Mouse (Mus musculus) forebrain, embryonic 11.5 days (tissue): ENCODE results near the gene H2-T3. TPM values are rescaled to one million over a fixed set of nuclear protein-coding genes. Genes with fewer than 3 reads are reported as not detected.
"Not testable (repeated sequence)": the region's sequence is repeated elsewhere in the genome, so short reads cannot be mapped to it uniquely, and the experiment has no call there.

Experiments used
- ATAC-seq: fragments of 200-750 bp; cut with Nextera tagmentation; replicated peaks from 2 replicates; pipeline ENCODE4 v1.8.0; 2017; ENCODE audit warnings: moderate TSS enrichment; ENCODE audit not compliant: low FRiP score
- DNase-seq: peaks from one replicate; pipeline ENCODE4 v3.0.0-alpha.2; 2017; ENCODE audit warnings: low spot score
- H3K27ac ChIP-seq: fragments of 300-500 bp; sonication (generic); 2 replicates; pipeline ENCODE4 v1.5.1; 2014; ENCODE audit warnings: low read depth, low read length
- H3K27me3 ChIP-seq: fragments of 300-500 bp; sonication (generic); 2 replicates; pipeline ENCODE4 v1.6.1; 2014; ENCODE audit warnings: mild to moderate bottlenecking, low read length, mixed read lengths; ENCODE audit not compliant: control insufficient read depth, insufficient read depth
- H3K36me3 ChIP-seq: fragments of 300-500 bp; sonication (generic); 2 replicates; pipeline ENCODE4 v1.6.1; 2014; ENCODE audit warnings: mild to moderate bottlenecking, low read length, moderate library complexity, mixed read lengths; ENCODE audit not compliant: control insufficient read depth, insufficient read depth
- H3K4me1 ChIP-seq: fragments of 300-500 bp; sonication (generic); replicated peaks from 2 replicates; pipeline ENCODE4 v1.6.1; 2014; ENCODE audit warnings: low read length, mixed read lengths; ENCODE audit not compliant: control insufficient read depth, insufficient read depth
- H3K4me2 ChIP-seq: fragments of 300-500 bp; sonication (generic); 2 replicates; pipeline ENCODE4 v1.6.1; 2014; ENCODE audit warnings: low read depth, mild to moderate bottlenecking, low read length, moderate library complexity, mixed read lengths; ENCODE audit not compliant: severe bottlenecking
- H3K4me3 ChIP-seq: fragments of 300-500 bp; sonication (generic); 2 replicates; pipeline ENCODE4 v1.5.1; 2014; ENCODE audit warnings: low read depth, low read length
- H3K9ac ChIP-seq: fragments of 300-500 bp; sonication (generic); 2 replicates; pipeline ENCODE4 v1.6.1; 2014; ENCODE audit warnings: low read length
- H3K9me3 ChIP-seq: fragments of 300-500 bp; sonication (generic); 2 replicates; pipeline ENCODE4 v1.6.1; 2016; ENCODE audit warnings: low read length, mixed read lengths; ENCODE audit not compliant: control insufficient read depth
- WGBS: fragments of 180-500 bp; shearing (Covaris S2); extraction: QIAGEN DNeasy Blood & Tissue Kit; methylation state at CpG from one replicate; pipeline ENCODE4 v1.1.7; 2014; 5-methylcytosine and 5-hydroxymethylcytosine counted together
- polyA plus RNA-seq: library from polyadenylated mRNA; unstranded; fragments of >200 nt; fragmentation: Nextera tagmentation; extraction: Ambion mirVana; gene quantifications from 2 replicates; pipeline ENCODE4 v1.2.1, GENCODE M21; 2014

H2-T3 gene
- polyA plus RNA-seq, 1 experiment from 2014 or later, result not detected

DNA sequence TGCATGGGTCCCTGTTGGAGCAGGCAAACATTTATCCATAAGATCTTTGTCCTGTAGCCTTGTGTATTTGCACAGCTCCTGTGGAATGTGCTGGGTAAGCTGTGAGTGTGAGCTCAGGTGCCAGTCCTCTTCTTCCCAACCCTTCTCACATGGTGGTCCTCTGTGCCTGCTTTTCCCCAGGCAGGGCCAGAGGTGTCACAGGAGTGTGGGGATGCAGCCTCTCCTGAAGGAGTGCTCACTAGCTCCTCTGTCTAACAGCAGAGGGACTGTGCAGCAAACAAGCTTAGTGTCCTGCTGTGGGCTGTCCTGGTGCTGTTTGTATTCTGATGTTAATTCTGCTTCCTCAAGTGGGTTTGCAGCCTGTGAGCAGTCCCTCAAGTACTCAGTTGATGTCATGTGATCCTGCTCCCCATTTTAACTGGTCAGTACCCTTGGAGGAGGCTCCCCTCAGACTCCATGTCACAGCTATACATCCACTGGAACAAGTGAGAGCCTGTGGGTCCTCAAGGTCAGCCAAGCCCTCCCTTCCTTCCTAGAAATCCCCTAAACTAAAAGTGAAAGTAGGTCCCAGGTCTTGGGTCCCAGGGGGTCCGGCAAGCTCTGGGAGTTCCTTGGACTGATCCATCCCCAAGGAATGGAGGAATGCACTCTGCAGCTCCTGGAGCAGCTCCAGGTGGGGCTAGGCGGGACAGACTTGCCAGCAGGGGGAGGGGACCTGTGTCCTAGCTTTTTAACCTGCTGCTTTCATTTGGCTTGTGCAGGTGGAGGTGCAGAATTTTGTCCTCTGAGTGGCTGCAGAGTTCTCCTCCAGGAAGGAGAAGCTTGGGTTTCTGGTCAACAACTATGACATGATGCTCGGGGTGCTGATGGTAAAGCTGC, 35.6 kb downstream of the H2-T3 start:
- no peak overlapping the region for H3K27ac ChIP-seq
- DNase-seq (no peak), ATAC-seq (no peak)
- no peaks in the 10 kb centered on the region for H3K4me1 ChIP-seq
- H3K9me3 ChIP-seq, result no peaks in the 10 kb centered on the region
- no peak overlapping the region for H3K9ac ChIP-seq
- no peak overlapping the region for H3K4me2 ChIP-seq
- H3K27me3 ChIP-seq, result peaks cover 10% of the 10 kb centered on the region; the same call in 1 of the 2 replicates
- no peak overlapping the region for H3K4me3 ChIP-seq
- no peaks in the 10 kb centered on the region for H3K36me3 ChIP-seq
- 19% methylated on average over 3 of the region's 3 CpGs for WGBS

DNA sequence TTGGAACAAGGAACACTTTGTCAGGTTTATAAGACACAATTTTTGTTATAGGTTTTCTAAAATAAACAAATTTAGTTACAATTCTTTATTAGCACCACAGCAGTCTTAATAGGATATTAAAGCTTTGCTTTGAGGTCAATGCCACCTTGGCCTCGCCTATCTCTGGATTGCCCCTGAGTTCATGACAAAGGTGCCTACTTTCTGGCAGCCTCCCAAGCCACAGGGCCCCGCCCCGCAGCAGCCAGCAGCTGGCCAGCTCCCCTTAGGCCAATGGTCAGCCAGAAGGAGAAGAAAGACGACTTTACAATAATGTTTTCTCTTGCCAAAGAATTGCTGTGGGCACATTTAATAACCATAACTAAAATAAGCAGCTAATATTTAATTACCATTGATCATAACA, 38.9 kb downstream of the H2-T3 start:
- not testable (repeated sequence) for H3K27me3 ChIP-seq, H3K4me2 ChIP-seq, H3K9me3 ChIP-seq, H3K36me3 ChIP-seq, H3K9ac ChIP-seq, H3K27ac ChIP-seq, DNase-seq, H3K4me1 ChIP-seq, ATAC-seq, H3K4me3 ChIP-seq
- WGBS, result 47% methylated on average over 4 of the region's 4 CpGs

DNA sequence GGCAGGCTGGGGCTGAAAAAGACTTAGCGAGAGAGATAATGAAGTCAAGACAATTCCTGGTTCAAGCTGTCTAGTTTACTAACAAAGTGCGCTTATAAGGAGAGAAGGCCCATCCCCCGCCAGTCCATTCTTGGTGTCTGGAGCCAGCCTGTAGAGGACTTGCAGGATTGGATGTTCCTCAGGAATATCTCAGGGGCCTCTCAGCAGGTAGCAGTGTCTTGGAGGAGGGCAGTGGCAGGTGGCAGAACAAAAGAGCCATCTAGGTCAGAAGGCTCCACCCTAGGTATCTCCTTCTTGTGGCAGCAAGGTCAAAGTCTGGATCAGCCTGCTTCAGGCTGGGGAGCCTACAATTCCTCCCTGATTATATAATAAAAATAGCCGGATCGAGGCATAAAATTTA, 41.6 kb downstream of the H2-T3 start:
- not testable (repeated sequence) for H3K4me1 ChIP-seq, H3K9ac ChIP-seq, ATAC-seq, H3K27ac ChIP-seq, H3K36me3 ChIP-seq, H3K4me3 ChIP-seq, H3K4me2 ChIP-seq, DNase-seq, H3K9me3 ChIP-seq
- WGBS, result 68% methylated on average over 5 of the region's 5 CpGs
- H3K27me3 ChIP-seq, result peaks cover 24% of the 10 kb centered on the region

DNA sequence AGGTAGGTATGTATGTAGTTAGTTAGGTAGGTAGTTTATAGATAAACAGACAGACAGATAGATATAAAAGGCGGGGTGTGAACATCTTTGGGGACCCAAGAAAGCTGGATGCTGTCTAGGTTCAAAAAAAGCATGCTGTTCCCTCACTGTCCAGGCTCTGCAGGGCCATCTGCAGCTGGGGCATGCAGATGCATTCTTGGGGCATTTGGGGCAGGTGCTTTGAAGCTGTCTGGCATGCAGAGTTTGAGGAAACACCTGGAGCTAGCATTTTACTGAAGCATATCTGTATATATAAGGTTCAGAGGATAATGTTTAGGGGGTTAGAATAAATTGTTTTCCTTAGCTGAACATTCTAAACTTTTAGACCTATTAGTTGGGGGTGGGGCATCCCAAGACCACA, 43.1 kb downstream of the H2-T3 start:
- peaks cover 24% of the 10 kb centered on the region for H3K27me3 ChIP-seq
- H3K27ac ChIP-seq, H3K4me3 ChIP-seq, H3K4me1 ChIP-seq, ATAC-seq, H3K9ac ChIP-seq, H3K4me2 ChIP-seq, H3K36me3 ChIP-seq, H3K9me3 ChIP-seq, DNase-seq: not testable (repeated sequence)
- 80% methylated on average over 1 of the region's 1 CpGs for WGBS

DNA sequence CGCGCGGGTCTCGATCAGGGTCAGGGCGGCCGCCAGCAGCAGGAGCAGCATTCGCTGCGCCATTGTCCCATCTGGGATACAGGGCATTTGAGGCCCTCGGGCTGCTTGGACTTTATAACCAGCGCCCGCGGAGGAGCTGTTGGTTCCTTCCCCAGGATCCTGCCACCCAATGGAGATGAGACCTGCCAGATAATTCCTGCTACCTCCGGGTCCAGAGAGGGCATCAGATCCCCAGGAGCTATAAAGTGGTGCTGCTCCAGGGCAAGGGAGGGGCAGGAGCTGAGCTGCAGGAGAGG, 44.3 kb downstream of the H2-T3 start:
- Histone ChIP-seq H3K4me3 (peak overlapping the region; percentile 19; the same call in 1 of the 2 replicates), H3K4me2 (peak overlapping the region; percentile 34; the same call in 1 of the 2 replicates), H3K27me3 (peaks cover 24% of the 10 kb centered on the region)
- WGBS, result under 1% methylated on average over 13 of the region's 13 CpGs
- H3K4me1 ChIP-seq, ATAC-seq, DNase-seq, H3K9me3 ChIP-seq, H3K27ac ChIP-seq, H3K36me3 ChIP-seq, H3K9ac ChIP-seq: not testable (repeated sequence)

DNA sequence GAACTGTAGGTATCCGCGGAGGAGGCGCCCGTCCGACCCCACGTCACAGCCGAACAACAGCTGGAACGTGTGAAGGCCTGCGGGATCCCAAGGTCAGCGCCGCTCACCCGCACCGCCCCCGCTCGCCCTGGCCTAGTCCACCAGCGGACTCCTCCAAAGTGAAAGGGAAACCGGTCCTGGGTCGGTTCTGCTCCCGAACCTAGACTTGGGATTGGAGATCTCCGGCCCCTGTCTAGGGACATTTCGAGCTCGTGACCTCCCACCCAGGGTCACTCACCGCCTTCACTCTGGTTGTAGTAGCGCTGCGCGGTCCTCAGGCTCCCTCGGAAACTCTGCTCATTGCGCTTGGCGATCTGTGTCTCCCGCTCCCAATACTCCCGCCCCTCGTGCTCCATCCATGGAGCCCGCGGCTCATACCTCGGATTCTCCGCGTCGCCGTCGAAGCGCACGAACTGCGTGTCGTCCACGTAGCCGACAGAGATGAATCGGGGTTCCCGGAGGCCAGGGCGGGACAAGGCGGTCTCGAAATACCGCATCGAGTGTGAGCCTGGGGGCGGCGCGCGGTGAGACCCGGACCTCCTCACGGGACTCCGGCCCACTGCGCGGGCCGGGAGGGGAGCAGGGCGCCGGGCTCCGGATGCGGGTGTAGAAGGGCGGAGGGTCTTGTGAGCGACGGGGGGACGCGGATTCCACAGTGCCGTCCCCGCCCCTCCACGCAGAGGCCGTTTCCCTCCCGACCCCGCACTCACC, 44.8 kb downstream of the H2-T3 start:
- Histone ChIP-seq H3K4me1 (0 out of 2 replicates have a peak, but pooled peaks cover 3% of the 10 kb centered on the region), H3K4me2 (peak overlapping the region; percentile 34; the same call in 1 of the 2 replicates), H3K27ac (no peak overlapping the region), H3K36me3 (no peaks in the 10 kb centered on the region), H3K27me3 (peaks cover 24% of the 10 kb centered on the region), H3K4me3 (peak overlapping the region; percentile 19), H3K9ac (no peak overlapping the region), H3K9me3 (no peaks in the 10 kb centered on the region)
- DNase-seq, result peak; percentile 54
- ATAC-seq, result peak; percentile 39; the same call in 1 of the 2 replicates
- 3% methylated on average over 75 of the region's 78 CpGs for WGBS

DNA sequence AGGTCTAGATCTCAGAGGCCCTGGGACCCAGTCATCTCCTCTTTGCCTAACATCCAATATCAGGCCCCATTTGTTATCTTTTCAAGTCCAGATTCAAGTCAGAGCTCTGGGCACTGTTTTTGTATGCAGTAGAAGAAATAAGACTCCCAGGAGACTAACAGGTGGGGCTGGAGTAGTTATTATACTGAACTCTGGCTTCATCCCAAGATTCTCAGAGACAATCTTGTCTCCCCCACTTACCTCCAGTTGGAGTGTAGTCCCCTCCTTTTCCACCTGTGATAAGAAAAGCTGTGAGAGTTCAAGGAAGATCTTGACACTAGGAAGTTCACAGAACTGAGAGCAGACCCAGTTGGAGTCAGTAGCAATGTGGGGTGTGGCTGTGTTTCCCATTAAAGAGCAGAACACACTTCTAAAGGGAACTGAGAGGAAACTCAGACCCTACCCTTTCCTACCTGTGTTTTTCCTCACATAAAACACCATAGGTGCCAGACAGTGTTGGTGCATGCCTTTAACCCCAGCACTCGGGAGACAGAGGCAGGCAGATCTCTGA, 53.7 kb downstream of the H2-T3 start:
- H3K27ac ChIP-seq, H3K9ac ChIP-seq, H3K36me3 ChIP-seq, H3K27me3 ChIP-seq, H3K4me2 ChIP-seq, DNase-seq, ATAC-seq, H3K4me1 ChIP-seq, H3K4me3 ChIP-seq, H3K9me3 ChIP-seq: not testable (repeated sequence)
- 82% methylated on average over 1 of the region's 1 CpGs for WGBS
